Mouse (Mus musculus): ENCODE measurements around the gene Lmln. TPM values are rescaled to one million over a fixed set of nuclear protein-coding genes. Genes with fewer than 3 reads are reported as not detected.

Gene Lmln
- polyA plus RNA-seq (2016; fragmentation: Nextera tagmentation; extraction: Ambion mirVana): 3.6 TPM in 2 replicates

DNA sequence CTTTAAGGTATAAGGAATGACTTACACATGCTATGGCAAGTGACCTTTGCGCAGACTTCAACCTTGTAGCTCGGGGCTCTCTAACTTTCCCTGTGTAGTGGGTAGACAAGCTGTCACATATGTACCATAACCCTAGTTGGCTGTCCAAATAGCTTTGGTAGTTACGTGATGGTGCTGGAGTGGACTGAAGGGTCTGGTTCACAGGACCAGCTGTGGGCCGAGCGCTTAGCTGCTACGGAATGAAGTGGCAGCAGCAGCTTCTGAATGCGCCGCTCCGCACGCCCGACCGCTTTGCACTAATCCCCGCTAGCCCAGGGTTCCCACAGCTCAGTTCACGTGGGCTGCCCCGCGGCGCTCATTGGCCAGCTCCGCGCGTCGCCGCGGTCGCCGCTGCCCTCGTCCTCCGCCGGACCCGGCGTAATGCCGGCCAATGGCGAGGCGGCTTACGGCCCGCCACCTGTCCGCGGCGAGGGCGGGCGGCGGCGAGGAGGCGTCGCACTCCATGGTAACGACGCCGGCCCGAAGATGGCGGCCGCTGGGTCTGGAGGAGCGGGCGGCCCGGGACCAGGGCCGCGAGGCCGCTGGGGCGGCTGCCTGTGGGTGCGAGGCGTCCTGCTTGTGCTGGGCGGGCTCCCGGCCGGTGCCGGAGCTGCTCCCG, at the start of gene Lmln:
Lmln (plus strand) TSS at position 498 of the 658 bp plus-strand sequence.
- peak within 1 kb of the TSS; percentile 81 for H3K4me3 ChIP-seq (replicated peaks)
- under 1% methylated on average over 64 of the region's 64 CpGs for WGBS
- peaks cover 28% of the 10 kb centered on the region for H3K4me1 ChIP-seq (replicated peaks)
- peak within 1 kb of the TSS; percentile 73 for H3K9ac ChIP-seq (replicated peaks)
- peak; percentile 97 for ATAC-seq (ENCODE audit: insufficient number of reproducible peaks, insufficient read depth, low FRiP score, low TSS enrichment, low read depth)
- H3K9me3 ChIP-seq: no peaks in the 10 kb centered on the region
- peak within 1 kb of the TSS; percentile 80 for H3K4me2 ChIP-seq
- H3K36me3 ChIP-seq: peaks cover 40% of the 10 kb centered on the region
- no peaks in the 10 kb centered on the region for H3K27me3 ChIP-seq
- H3K27ac ChIP-seq: peak within 1 kb of the TSS; percentile 76

DNA sequence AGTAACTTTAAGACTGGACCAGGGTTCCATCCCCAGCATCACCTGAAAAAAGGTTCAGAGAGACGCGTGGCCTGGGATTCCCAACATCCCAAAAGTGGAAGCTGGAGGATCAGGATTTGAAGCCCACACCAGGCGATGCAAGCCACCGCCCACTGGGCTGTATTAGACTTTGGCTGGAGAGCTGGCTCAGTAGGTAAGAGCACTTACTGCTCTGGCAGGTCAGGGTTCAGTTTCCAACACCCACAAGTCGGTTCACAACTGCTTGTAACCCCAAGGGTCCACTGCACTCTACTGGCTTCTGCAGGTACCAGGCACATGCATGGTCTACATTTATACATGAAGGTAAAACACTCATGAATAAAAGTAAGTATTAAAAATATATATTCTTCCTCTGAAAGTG, 48.5 kb upstream of the Lmln start:
- WGBS: 93% methylated on average over 5 of the region's 5 CpGs
- Histone ChIP-seq H3K4me2 (no peak overlapping the region), H3K27me3 (no peaks in the 10 kb centered on the region), H3K36me3 (peaks cover 75% of the 10 kb centered on the region), H3K9ac (replicated peaks) (no peak overlapping the region), H3K4me3 (replicated peaks) (no peak overlapping the region), H3K9me3 (no peaks in the 10 kb centered on the region), H3K4me1 (replicated peaks) (no peaks in the 10 kb centered on the region), H3K27ac (no peak overlapping the region)
- no peak for ATAC-seq (ENCODE audit: insufficient number of reproducible peaks, insufficient read depth, low FRiP score, low TSS enrichment, low read depth)

GRCm38 (mm10) chr16:33014921-33015320, 47.4 kb upstream of the Lmln start:
- Histone ChIP-seq H3K27ac (no peak overlapping the region), H3K36me3 (peaks cover 64% of the 10 kb centered on the region), H3K4me3 (replicated peaks) (no peak overlapping the region), H3K9ac (replicated peaks) (no peak overlapping the region), H3K4me1 (replicated peaks) (no peaks in the 10 kb centered on the region), H3K27me3 (no peaks in the 10 kb centered on the region), H3K4me2 (no peak overlapping the region), H3K9me3 (no peaks in the 10 kb centered on the region)
- WGBS: 91% methylated on average over 1 of the region's 1 CpGs
- ATAC-seq (ENCODE audit: insufficient number of reproducible peaks, insufficient read depth, low FRiP score, low TSS enrichment, low read depth): no peak

- WGBS: 93% methylated on average over 3 of the region's 3 CpGs
- H3K36me3 ChIP-seq: peaks cover 59% of the 10 kb centered on the region
- H3K4me3 ChIP-seq (replicated peaks): no peak overlapping the region
These were observed 46.9 kb upstream of the Lmln start for GRCm38 (mm10) chr16:33015396-33015907.

DNA sequence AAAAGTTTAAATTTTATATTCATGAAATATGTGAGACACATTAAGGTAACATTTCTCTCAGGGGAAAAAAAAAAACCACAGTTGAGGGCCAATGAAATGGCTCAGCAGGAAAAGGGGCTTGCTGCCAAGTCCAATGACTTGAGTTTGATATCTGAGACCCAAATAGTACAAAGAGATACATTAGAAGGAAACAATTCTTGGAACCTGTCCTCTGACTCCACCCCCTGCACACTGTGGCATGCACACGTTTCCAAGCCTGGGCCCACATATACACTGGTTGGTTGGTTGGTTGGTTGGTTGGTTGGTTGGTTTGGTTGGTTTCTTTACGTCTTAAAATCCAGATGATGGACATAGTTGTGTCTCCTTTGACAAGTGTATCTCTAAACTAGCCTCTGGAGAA, 46.3 kb upstream of the Lmln start:
- Histone ChIP-seq H3K27me3 (no peaks in the 10 kb centered on the region), H3K9me3 (no peaks in the 10 kb centered on the region), H3K9ac (replicated peaks) (no peak overlapping the region), H3K36me3 (peaks cover 54% of the 10 kb centered on the region), H3K4me2 (no peak overlapping the region), H3K4me3 (replicated peaks) (no peak overlapping the region), H3K27ac (no peak overlapping the region), H3K4me1 (replicated peaks) (no peaks in the 10 kb centered on the region)
- 85% methylated on average over 2 of the region's 2 CpGs for WGBS
- no peak for ATAC-seq (ENCODE audit: insufficient number of reproducible peaks, insufficient read depth, low FRiP score, low TSS enrichment, low read depth)

More at GRCm38 (mm10) chr16:33015396-33015907, 46.9 kb upstream of the Lmln start:
- Histone ChIP-seq H3K27ac (no peak overlapping the region), H3K9me3 (no peaks in the 10 kb centered on the region), H3K4me2 (no peak overlapping the region), H3K9ac (replicated peaks) (no peak overlapping the region), H3K27me3 (no peaks in the 10 kb centered on the region), H3K4me1 (replicated peaks) (no peaks in the 10 kb centered on the region)
- no peak for ATAC-seq (ENCODE audit: insufficient number of reproducible peaks, insufficient read depth, low FRiP score, low TSS enrichment, low read depth)

DNA sequence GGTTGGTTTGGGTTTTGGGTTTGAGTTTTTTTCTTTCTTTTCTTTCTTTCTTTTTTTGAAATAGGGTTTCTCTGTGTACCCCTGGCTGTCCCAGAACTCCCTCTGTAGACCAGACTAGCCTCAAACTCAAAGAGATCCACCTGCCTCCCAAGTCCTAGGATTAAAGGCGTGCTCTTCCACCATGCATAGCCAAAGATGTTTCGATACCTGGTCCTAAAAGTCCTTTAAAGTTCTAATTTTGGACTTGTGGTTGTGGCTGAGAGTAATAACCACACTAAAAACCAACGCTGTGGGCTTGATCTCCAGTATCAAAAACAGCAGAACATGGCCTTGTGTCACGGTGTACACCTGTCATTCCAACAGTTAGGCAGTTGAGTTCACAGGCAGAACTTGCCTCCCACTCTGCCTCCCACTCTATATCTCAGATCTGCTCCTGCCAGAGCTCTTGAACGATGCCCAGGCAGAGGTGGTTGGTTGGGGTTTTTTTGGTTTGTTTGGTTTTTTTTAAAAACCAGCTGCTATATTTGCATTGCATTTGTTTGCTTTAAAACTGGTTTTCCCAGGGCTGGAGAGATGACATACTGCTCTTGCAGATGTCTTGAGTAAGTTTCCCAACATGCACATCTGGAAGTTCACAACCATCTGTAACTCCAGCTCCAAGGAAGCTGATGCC, 44.5 kb upstream of the Lmln start:
- Histone ChIP-seq H3K4me3 (replicated peaks) (no peak overlapping the region), H3K27ac (no peak overlapping the region), H3K4me2 (no peak overlapping the region), H3K27me3 (no peaks in the 10 kb centered on the region), H3K9ac (replicated peaks) (no peak overlapping the region), H3K9me3 (no peaks in the 10 kb centered on the region), H3K4me1 (replicated peaks) (no peaks in the 10 kb centered on the region), H3K36me3 (peaks cover 41% of the 10 kb centered on the region)
- 91% methylated on average over 5 of the region's 5 CpGs for WGBS
- no peak for ATAC-seq (ENCODE audit: insufficient number of reproducible peaks, insufficient read depth, low FRiP score, low TSS enrichment, low read depth)

GRCm38 (mm10) chr16:33019117-33019770, 43.1 kb upstream of the Lmln start:
- ATAC-seq (ENCODE audit: insufficient number of reproducible peaks, insufficient read depth, low FRiP score, low TSS enrichment, low read depth): no peak
- Histone ChIP-seq H3K27me3 (no peaks in the 10 kb centered on the region), H3K4me2 (no peak overlapping the region), H3K9me3 (no peaks in the 10 kb centered on the region), H3K36me3 (peaks cover 27% of the 10 kb centered on the region; the same call in 1 of the 2 replicates), H3K27ac (no peak overlapping the region), H3K4me1 (replicated peaks) (no peaks in the 10 kb centered on the region), H3K9ac (replicated peaks) (no peak overlapping the region), H3K4me3 (replicated peaks) (no peak overlapping the region)
- 76% methylated on average over 21 of the region's 21 CpGs for WGBS

- 70% methylated on average over 3 of the region's 3 CpGs for WGBS
These were observed 40.9 kb upstream of the Lmln start for GRCm38 (mm10) chr16:33021381-33021780.

GRCm38 (mm10) chr16:33023750-33024149, 38.6 kb upstream of the Lmln start:
- Histone ChIP-seq H3K36me3 (no peaks in the 10 kb centered on the region), H3K9ac (replicated peaks) (no peak overlapping the region), H3K9me3 (no peaks in the 10 kb centered on the region), H3K27ac (no peak overlapping the region), H3K27me3 (no peaks in the 10 kb centered on the region), H3K4me2 (no peak overlapping the region), H3K4me1 (replicated peaks) (no peaks in the 10 kb centered on the region), H3K4me3 (replicated peaks) (no peak overlapping the region)
- no peak for ATAC-seq (ENCODE audit: insufficient number of reproducible peaks, insufficient read depth, low FRiP score, low TSS enrichment, low read depth)
- 6% methylated on average over 4 of the region's 4 CpGs for WGBS

More at GRCm38 (mm10) chr16:33021381-33021780, 40.9 kb upstream of the Lmln start:
- no peak overlapping the region for H3K27ac ChIP-seq
- no peaks in the 10 kb centered on the region for H3K27me3 ChIP-seq
- no peak overlapping the region for H3K9ac ChIP-seq (replicated peaks)
- H3K9me3 ChIP-seq: no peaks in the 10 kb centered on the region
- H3K4me1 ChIP-seq (replicated peaks): no peaks in the 10 kb centered on the region
- no peak overlapping the region for H3K4me3 ChIP-seq (replicated peaks)
- H3K4me2 ChIP-seq: no peak overlapping the region
- H3K36me3 ChIP-seq: peaks cover 9% of the 10 kb centered on the region; the same call in 1 of the 2 replicates
- ATAC-seq (ENCODE audit: insufficient number of reproducible peaks, insufficient read depth, low FRiP score, low TSS enrichment, low read depth): no peak

DNA sequence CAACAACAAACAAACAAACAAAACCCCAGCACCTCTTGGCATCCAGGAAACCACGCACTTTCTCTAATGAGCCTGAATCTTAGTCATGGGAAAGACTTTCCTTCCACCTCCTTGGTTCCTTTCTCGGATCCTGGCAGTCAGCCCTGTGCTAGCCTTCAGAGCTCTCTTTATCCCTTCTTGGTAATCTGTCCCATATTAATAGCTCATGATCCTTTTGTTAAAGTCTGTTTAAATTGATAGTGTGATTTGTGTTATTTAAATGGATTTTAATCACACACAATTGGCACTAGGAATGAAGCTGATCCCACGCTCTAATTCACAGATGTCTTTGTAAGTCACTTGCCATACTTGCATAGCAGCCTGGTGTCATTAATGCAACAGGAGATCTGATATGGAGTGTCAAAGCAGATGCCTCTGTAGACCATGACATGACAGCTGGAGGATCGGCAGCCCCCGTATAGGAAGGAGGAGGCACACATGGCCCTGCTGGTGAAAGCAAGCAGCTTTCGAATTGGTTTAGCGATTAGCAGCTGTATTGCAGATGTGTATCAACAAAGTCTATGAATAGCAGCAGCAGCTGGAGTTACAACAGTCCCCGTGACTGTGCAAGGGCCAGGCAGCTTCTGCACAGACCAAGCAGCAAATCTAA, 37.7 kb upstream of the Lmln start:
- Histone ChIP-seq H3K9me3 (no peaks in the 10 kb centered on the region), H3K27ac (no peak overlapping the region), H3K36me3 (no peaks in the 10 kb centered on the region), H3K4me1 (replicated peaks) (no peaks in the 10 kb centered on the region), H3K4me2 (no peak overlapping the region), H3K9ac (replicated peaks) (no peak overlapping the region), H3K27me3 (no peaks in the 10 kb centered on the region), H3K4me3 (replicated peaks) (no peak overlapping the region)
- ATAC-seq (ENCODE audit: insufficient number of reproducible peaks, insufficient read depth, low FRiP score, low TSS enrichment, low read depth): no peak
- WGBS: 66% methylated on average over 8 of the region's 8 CpGs

DNA sequence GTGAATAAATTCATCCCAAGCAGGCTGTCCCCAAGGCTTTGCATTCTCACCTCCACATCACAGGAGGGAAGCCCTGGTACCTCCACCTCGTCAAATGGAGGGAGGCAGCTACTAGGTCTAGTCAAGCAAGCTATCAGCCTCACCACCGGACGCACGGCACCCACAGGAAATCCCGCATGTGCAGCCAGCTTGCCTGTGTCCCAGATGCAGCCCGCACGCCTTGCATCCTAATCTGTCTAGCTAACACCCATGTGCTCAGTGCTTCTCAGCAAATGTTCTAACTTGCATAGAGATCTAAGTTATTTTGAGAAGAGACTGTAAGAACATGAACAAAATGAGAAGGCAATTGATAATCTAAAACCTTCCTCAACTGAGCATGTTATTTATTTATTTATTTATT, 36.0 kb upstream of the Lmln start:
- 83% methylated on average over 7 of the region's 7 CpGs for WGBS
- Histone ChIP-seq H3K36me3 (no peaks in the 10 kb centered on the region), H3K4me1 (replicated peaks) (no peaks in the 10 kb centered on the region), H3K27ac (no peak overlapping the region), H3K27me3 (no peaks in the 10 kb centered on the region), H3K9me3 (no peaks in the 10 kb centered on the region), H3K9ac (replicated peaks) (no peak overlapping the region), H3K4me3 (replicated peaks) (no peak overlapping the region), H3K4me2 (no peak overlapping the region)
- ATAC-seq (ENCODE audit: insufficient number of reproducible peaks, insufficient read depth, low FRiP score, low TSS enrichment, low read depth): no peak
